Mouse (Mus musculus): ENCODE measurements around the gene Kif1c.

- TF ChIP-seq POLR2A (IDR thresholded peaks at IDR 0.05; ENCODE audit: insufficient read depth, low read depth, low read length) (no peak), CTCF (IDR thresholded peaks at IDR 0.05; ENCODE audit: insufficient read depth, low read depth, low read length) (no peak)
Observed at GRCm38 (mm10) chr11:70681897-70682581, 18.3 kb upstream of the Kif1c start.
